Comparison of ENCODE assay signal across 29 mouse cellular contexts in genomic region chr11:68159867-68160266, GRCm38 (mm10).
DNase-seq lines count a peak whose midpoint lies in the region; ATAC-seq and TF ChIP-seq lines count a peak whose summit lies in the region.
"Had no signal": no experiment of that assay in that cellular context is flagged by ENCODE, and none has a peak within 500 bp of the region (broad histone marks: within the 10 kb centered on the region; RNA-seq: fewer than 3 reads in every experiment).

No protein-coding gene starts in this region.

- TF ChIP-seq CTCF in forebrain, postnatal 0 days (IDR thresholded peaks at IDR 0.05; ENCODE audit: low read depth): no peak

- no peak overlapping the region for H3K4me2 ChIP-seq in forebrain, embryonic 13.5 days
- no peak overlapping the region for H3K4me2 ChIP-seq in forebrain, postnatal 0 days (ENCODE audit: low read depth)
- no peak overlapping the region for H3K4me2 ChIP-seq in midbrain, embryonic 13.5 days (replicated peaks)
- H3K4me2 ChIP-seq: embryonic facial prominence, embryonic 15.5 days; heart, embryonic 12.5 days; neural tube, embryonic 12.5 days; stomach, embryonic 15.5 days had no signal

- no peak overlapping the region for H3K4me3 ChIP-seq in forebrain, embryonic 13.5 days
- H3K4me3 ChIP-seq in forebrain, postnatal 0 days (ENCODE audit: low read depth, low read length): no peak overlapping the region
- no peak overlapping the region for H3K4me3 ChIP-seq in midbrain, embryonic 13.5 days (replicated peaks)
- H3K4me3 ChIP-seq: embryonic facial prominence, embryonic 15.5 days; gastrocnemius, adult 2 months; heart, embryonic 12.5 days; myocyte; neural tube, embryonic 12.5 days; stomach, embryonic 15.5 days had no signal

- no peak for ATAC-seq in forebrain, embryonic 13.5 days
- no peak for ATAC-seq in forebrain, postnatal 0 days
- peak; percentile 80 for ATAC-seq in midbrain, embryonic 13.5 days
- ATAC-seq: inflammation-experienced regulatory T-cells, adult 6 months had no signal

- no peaks in the 10 kb centered on the region for H3K36me3 ChIP-seq in forebrain, embryonic 13.5 days (ENCODE audit: poor library complexity, severe bottlenecking)
- H3K36me3 ChIP-seq in forebrain, postnatal 0 days (ENCODE audit: insufficient read depth): no peaks in the 10 kb centered on the region
- H3K36me3 ChIP-seq in midbrain, embryonic 13.5 days: no peaks in the 10 kb centered on the region
- H3K36me3 ChIP-seq: embryonic facial prominence, embryonic 15.5 days; heart, embryonic 12.5 days; stomach, embryonic 15.5 days had no signal

- 30% methylated on average over 4 of the region's 4 CpGs for WGBS in forebrain, embryonic 13.5 days
- 38% methylated on average over 4 of the region's 4 CpGs for WGBS in forebrain, postnatal 0 days
- 22% methylated on average over 4 of the region's 4 CpGs for WGBS in midbrain, embryonic 13.5 days

- H3K4me1 ChIP-seq in forebrain, embryonic 13.5 days: peaks cover 16% of the 10 kb centered on the region
- no peaks in the 10 kb centered on the region for H3K4me1 ChIP-seq in forebrain, postnatal 0 days (ENCODE audit: insufficient read depth)
- H3K4me1 ChIP-seq in midbrain, embryonic 13.5 days (replicated peaks): peaks cover 22% of the 10 kb centered on the region
- H3K4me1 ChIP-seq: heart, embryonic 12.5 days; neural tube, embryonic 12.5 days; stomach, embryonic 15.5 days had no signal

- no peak overlapping the region for H3K9ac ChIP-seq in forebrain, embryonic 13.5 days
- no peak overlapping the region for H3K9ac ChIP-seq in forebrain, postnatal 0 days
- no peak overlapping the region for H3K9ac ChIP-seq in midbrain, embryonic 13.5 days (replicated peaks)
- H3K9ac ChIP-seq: embryonic facial prominence, embryonic 15.5 days; heart, embryonic 12.5 days; liver, embryonic 14.5 days; neural tube, embryonic 12.5 days; stomach, embryonic 15.5 days had no signal

- H3K27ac ChIP-seq in forebrain, embryonic 13.5 days: peak overlapping the region; percentile 48; the same call in 1 of the 2 replicates
- no peak overlapping the region for H3K27ac ChIP-seq in forebrain, postnatal 0 days (ENCODE audit: low read depth, low read length)
- peak overlapping the region; percentile 64 for H3K27ac ChIP-seq in midbrain, embryonic 13.5 days
- H3K27ac ChIP-seq: embryonic facial prominence, embryonic 15.5 days; gastrocnemius, adult 2 months; liver, embryonic 14.5 days; neural tube, embryonic 12.5 days; stomach, embryonic 15.5 days had no signal

- no peaks in the 10 kb centered on the region for H3K9me3 ChIP-seq in forebrain, embryonic 13.5 days (replicated peaks)
- H3K9me3 ChIP-seq in forebrain, postnatal 0 days (ENCODE audit: low read length): no peaks in the 10 kb centered on the region
- H3K9me3 ChIP-seq in midbrain, embryonic 13.5 days: no peaks in the 10 kb centered on the region; the same call in 1 of the 2 replicates
- H3K9me3 ChIP-seq: embryonic facial prominence, embryonic 15.5 days; heart, embryonic 12.5 days; neural tube, embryonic 12.5 days; stomach, embryonic 15.5 days had no signal

- no peak for DNase-seq in forebrain, postnatal 0 days
- DNase-seq in retina, postnatal 1 day: peak; percentile 12
- DNase-seq in retina, embryonic 14.5 days (ENCODE audit: low spot score): no peak
- no peak for DNase-seq in urinary bladder, adult 2 months (ENCODE audit: low spot score)
- no peak for DNase-seq in spleen, postnatal 14 days (ENCODE audit: low spot score in 2 of 2)
- DNase-seq: adrenal gland, postnatal 25 days; B cell, adult 2 months; cerebellum, adult 18-20 months; cerebellum, postnatal 10 days; gastrocnemius, adult 2 months; gastrocnemius, postnatal 36 days; heart, adult 18-20 months; heart, postnatal 4 days; kidney, adult 11 months; kidney, postnatal 25 days; liver; lung, adult 2 months; lung, postnatal 10 days; right cerebral cortex, postnatal 14 days; thymus, postnatal 14 days had no signal

- no peaks in the 10 kb centered on the region for H3K27me3 ChIP-seq in forebrain, embryonic 13.5 days
- no peaks in the 10 kb centered on the region for H3K27me3 ChIP-seq in forebrain, postnatal 0 days (ENCODE audit: insufficient read depth, low read length)
- peaks cover 7% of the 10 kb centered on the region for H3K27me3 ChIP-seq in midbrain, embryonic 13.5 days
- H3K27me3 ChIP-seq: embryonic facial prominence, embryonic 15.5 days; heart, embryonic 12.5 days; neural tube, embryonic 12.5 days; stomach, embryonic 15.5 days had no signal
